Mouse (Mus musculus) testis, postnatal 14 days (tissue): ENCODE data around the gene E330017A01Rik.
A peak's percentile ranks its signal among the peaks of the same experiment; 100 is the strongest.
"Not testable (repeated sequence)": the region's sequence is repeated elsewhere in the genome, so short reads cannot be mapped to it uniquely, and the experiment has no call there.

Experiments
- DNase-seq: peaks from one replicate; pipeline ENCODE4 v3.0.0; 2021; ENCODE audit warnings: low spot score

E330017A01Rik gene

GRCm38 (mm10) chr16:58638689-58639175 is at the start of gene E330017A01Rik:
Gene E330017A01Rik (minus strand): TSS chr16:58638739.
- no peak for DNase-seq

GRCm38 (mm10) chr16:58685548-58686537 is 47.3 kb upstream of the E330017A01Rik start:
- DNase-seq = no peak

GRCm38 (mm10) chr16:58684537-58684936 is 46.0 kb upstream of the E330017A01Rik start:
- DNase-seq = no peak

- DNase-seq = no peak
Observed at GRCm38 (mm10) chr16:58683911-58684310, 45.4 kb upstream of the E330017A01Rik start.

GRCm38 (mm10) chr16:58682870-58683269 is 44.3 kb upstream of the E330017A01Rik start:
- DNase-seq = no peak

- no peak for DNase-seq
Observed at GRCm38 (mm10) chr16:58682046-58682445, 43.5 kb upstream of the E330017A01Rik start.

- no peak for DNase-seq
Observed at GRCm38 (mm10) chr16:58678660-58679059, 40.1 kb upstream of the E330017A01Rik start.

- no peak for DNase-seq
Observed at GRCm38 (mm10) chr16:58677491-58677890, 39.0 kb upstream of the E330017A01Rik start.

GRCm38 (mm10) chr16:58676633-58677032 is 38.1 kb upstream of the E330017A01Rik start:
- DNase-seq = no peak

GRCm38 (mm10) chr16:58676156-58676555 is 37.6 kb upstream of the E330017A01Rik start:
- no peak for DNase-seq

- DNase-seq = no peak
Observed at GRCm38 (mm10) chr16:58675256-58675655, 36.7 kb upstream of the E330017A01Rik start.

- DNase-seq = no peak
Observed at GRCm38 (mm10) chr16:58673811-58674410, 35.4 kb upstream of the E330017A01Rik start.

- no peak for DNase-seq
Observed at GRCm38 (mm10) chr16:58672396-58672795, 33.9 kb upstream of the E330017A01Rik start.

- no peak for DNase-seq
Observed at GRCm38 (mm10) chr16:58671212-58671985, 32.9 kb upstream of the E330017A01Rik start.

- DNase-seq = no peak
Observed at GRCm38 (mm10) chr16:58670643-58671042, 32.1 kb upstream of the E330017A01Rik start.

GRCm38 (mm10) chr16:58669917-58670630 is 31.5 kb upstream of the E330017A01Rik start, which contains the start of gene Cpox:
Gene Cpox (plus strand): TSS chr16:58670292.
- DNase-seq = peak; percentile 85

- peak; percentile 38 for DNase-seq
Observed at GRCm38 (mm10) chr16:58669264-58669663, 30.7 kb upstream of the E330017A01Rik start.

- no peak for DNase-seq
Observed at GRCm38 (mm10) chr16:58668586-58668985, 30.0 kb upstream of the E330017A01Rik start.

- DNase-seq = not testable (repeated sequence)
Observed at GRCm38 (mm10) chr16:58666681-58667080, 28.1 kb upstream of the E330017A01Rik start.

GRCm38 (mm10) chr16:58665137-58665536 is 26.6 kb upstream of the E330017A01Rik start:
- DNase-seq = not testable (repeated sequence)

- DNase-seq = no peak
Observed at GRCm38 (mm10) chr16:58663816-58664215, 25.3 kb upstream of the E330017A01Rik start.
